Mouse (Mus musculus): ENCODE data around the gene Olfr331. TPM values are rescaled to one million over a fixed set of nuclear protein-coding genes. Genes with fewer than 3 reads are reported as not detected.

Gene Olfr331
- polyA plus RNA-seq, 1 experiment from 2014 or later: not detected

Other genes starting within 250 kb of the Olfr331 start
- gene 4930438A08Rik, start 227.8 kb downstream of the Olfr331 start, polyA plus RNA-seq (2015; fragmentation: Nextera tagmentation; extraction: Ambion mirVana): not detected in 2 replicates
- gene Zfp692, start 195.5 kb downstream of the Olfr331 start, polyA plus RNA-seq (2015; fragmentation: Nextera tagmentation; extraction: Ambion mirVana): 30.6 and 31.4 TPM in 2 replicates
- 41.2 and 41.9 TPM in 2 replicates for gene Zfp672, start 172.2 kb downstream of the Olfr331 start, polyA plus RNA-seq (2015; fragmentation: Nextera tagmentation; extraction: Ambion mirVana)
- 33.4 and 34.6 TPM in 2 replicates for gene Sh3bp5l, start 171.8 kb downstream of the Olfr331 start, polyA plus RNA-seq (2015; fragmentation: Nextera tagmentation; extraction: Ambion mirVana)
- gene Lypd8, start 123.5 kb downstream of the Olfr331 start, polyA plus RNA-seq (2015; fragmentation: Nextera tagmentation; extraction: Ambion mirVana): 1.3 TPM in 1 of 2 replicates, not detected in the other
- gene 1810065E05Rik, start 81.5 kb downstream of the Olfr331 start, polyA plus RNA-seq (2015; fragmentation: Nextera tagmentation; extraction: Ambion mirVana): not detected in 2 replicates
- not detected in 2 replicates for gene Gm12253, start 70.0 kb downstream of the Olfr331 start, polyA plus RNA-seq (2015; fragmentation: Nextera tagmentation; extraction: Ambion mirVana)
- not detected in 2 replicates for gene Lypd9, start 49.6 kb downstream of the Olfr331 start, polyA plus RNA-seq (2015; fragmentation: Nextera tagmentation; extraction: Ambion mirVana)
- 0.14 TPM in 1 of 2 replicates, not detected in the other for gene Olfr30, start 40.3 kb downstream of the Olfr331 start, polyA plus RNA-seq (2015; fragmentation: Nextera tagmentation; extraction: Ambion mirVana)
- not detected in 2 replicates for gene Olfr332, start 10.0 kb downstream of the Olfr331 start, polyA plus RNA-seq (2015; fragmentation: Nextera tagmentation; extraction: Ambion mirVana)
- 0.54 TPM in 1 of 2 replicates, not detected in the other for gene Olfr330, start 32.3 kb upstream of the Olfr331 start, polyA plus RNA-seq (2015; fragmentation: Nextera tagmentation; extraction: Ambion mirVana)
- gene Olfr329-ps, start 43.9 kb upstream of the Olfr331 start, polyA plus RNA-seq (2015; fragmentation: Nextera tagmentation; extraction: Ambion mirVana): not detected in 2 replicates
- 0.10 TPM in 1 of 2 replicates, not detected in the other for gene Olfr328, start 53.1 kb upstream of the Olfr331 start, polyA plus RNA-seq (2015; fragmentation: Nextera tagmentation; extraction: Ambion mirVana)
- gene Olfr224, start 68.0 kb upstream of the Olfr331 start, polyA plus RNA-seq (2015; fragmentation: Nextera tagmentation; extraction: Ambion mirVana): not detected in 2 replicates
- not detected in 2 replicates for gene Olfr325, start 75.2 kb upstream of the Olfr331 start, polyA plus RNA-seq (2015; fragmentation: Nextera tagmentation; extraction: Ambion mirVana)
- gene Olfr324, start 92.5 kb upstream of the Olfr331 start, polyA plus RNA-seq (2015; fragmentation: Nextera tagmentation; extraction: Ambion mirVana): not detected in 2 replicates
- not detected in 2 replicates for gene 2210407C18Rik, start 113.5 kb upstream of the Olfr331 start, polyA plus RNA-seq (2015; fragmentation: Nextera tagmentation; extraction: Ambion mirVana)
- not detected in 2 replicates for gene Olfr323, start 127.9 kb upstream of the Olfr331 start, polyA plus RNA-seq (2015; fragmentation: Nextera tagmentation; extraction: Ambion mirVana)
- 0.13 and 0.23 TPM in 2 replicates for gene Trim58, start 137.9 kb upstream of the Olfr331 start, polyA plus RNA-seq (2015; fragmentation: Nextera tagmentation; extraction: Ambion mirVana)
- gene Olfr322, start 156.2 kb upstream of the Olfr331 start, polyA plus RNA-seq (2015; fragmentation: Nextera tagmentation; extraction: Ambion mirVana): not detected in 2 replicates
- gene Olfr320, start 178.5 kb upstream of the Olfr331 start, polyA plus RNA-seq (2015; fragmentation: Nextera tagmentation; extraction: Ambion mirVana): not detected in 2 replicates
- not detected in 2 replicates for gene Olfr319, start 196.6 kb upstream of the Olfr331 start, polyA plus RNA-seq (2015; fragmentation: Nextera tagmentation; extraction: Ambion mirVana)
- not detected in 2 replicates for gene Olfr318, start 221.4 kb upstream of the Olfr331 start, polyA plus RNA-seq (2015; fragmentation: Nextera tagmentation; extraction: Ambion mirVana)
- gene Olfr317, start 236.6 kb upstream of the Olfr331 start, polyA plus RNA-seq (2015; fragmentation: Nextera tagmentation; extraction: Ambion mirVana): not detected in 2 replicates

Data from embryonic facial prominence, embryonic 13.5 days (tissue).